Mouse (Mus musculus): Measurements from ENCODE around the gene Lmo3.

DNA sequence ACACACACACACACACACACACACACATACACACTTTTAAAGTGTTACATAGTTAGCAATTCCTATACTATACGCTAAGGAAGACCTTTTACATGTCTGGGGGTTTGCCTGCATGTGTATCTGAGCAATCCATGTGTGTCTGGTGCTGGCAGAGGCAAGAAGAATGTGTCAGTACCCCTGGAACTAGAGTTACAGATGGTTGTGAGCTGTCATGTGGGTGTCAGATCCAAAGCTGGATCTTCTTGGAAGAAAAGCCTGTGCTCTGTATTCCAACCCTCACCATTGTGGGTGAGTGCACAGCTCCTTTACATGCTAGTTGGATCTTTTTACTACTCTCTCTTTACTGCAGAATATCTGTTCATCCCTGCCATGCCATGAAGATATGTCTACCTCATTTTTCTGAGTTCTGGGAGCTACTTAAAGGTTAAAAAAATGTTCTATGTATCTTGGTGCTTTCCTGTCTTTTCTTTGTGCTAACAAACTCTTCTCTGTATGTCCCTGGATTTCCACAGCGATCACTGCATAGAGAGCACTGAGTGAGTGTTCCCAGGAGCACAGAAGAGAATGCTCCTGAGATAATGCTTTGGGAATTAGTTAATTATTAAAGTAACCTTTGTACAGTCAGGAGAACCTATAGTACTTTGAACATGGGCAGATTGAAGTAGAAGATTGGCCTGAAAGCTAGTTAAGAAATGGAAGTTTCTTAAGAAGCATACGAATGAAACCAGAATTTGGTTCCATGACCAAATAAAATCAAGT lies 231.0 kb downstream of the Lmo3 start:
- TF ChIP-seq CTCF (IDR thresholded peaks at IDR 0.05; ENCODE audit: low read depth): no peak
- TF ChIP-seq EP300 (IDR thresholded peaks at IDR 0.05; ENCODE audit: low read depth): no peak
